Mouse (Mus musculus): ENCODE results near the gene Faap20. TPM values are rescaled to one million over a fixed set of nuclear protein-coding genes. Genes with fewer than 3 reads are reported as not detected.

Gene Faap20
- total and polyA plus RNA-seq, 3 experiments = 31.0 to 45.0 (median 36.4) TPM

- no peak overlapping the region for H3K4me3 ChIP-seq (replicated peaks in 1 of 3; ENCODE audit: low read depth in 2 of 3, low read length in 2 of 3, poor library complexity in 1 of 3)
- H3K27me3 ChIP-seq (replicated peaks) = no peaks in the 10 kb centered on the region
- DNase-seq (ENCODE audit: extremely low read depth) = no peak
- no peak for TF ChIP-seq CTCF (conservative IDR thresholded peaks at IDR 0.05 in 1 of 2, IDR thresholded peaks at IDR 0.05 in 1 of 2; ENCODE audit: low read depth in 2 of 2, low read length in 2 of 2)
- no peak for TF ChIP-seq TBP (conservative IDR thresholded peaks at IDR 0.05; ENCODE audit: low read depth, low read length)
- no peak for TF ChIP-seq JUND (conservative IDR thresholded peaks at IDR 0.05; ENCODE audit: low read depth, low read length)
- no peak for TF ChIP-seq IRF4 (IDR thresholded peaks at IDR 0.05; ENCODE audit: low read depth, low read length)
- H3K27ac ChIP-seq (ENCODE audit: insufficient read depth, low read depth) = no peak overlapping the region
- no peak overlapping the region for H3K9ac ChIP-seq (ENCODE audit: insufficient read depth, low read depth)
- H3K4me2 ChIP-seq (ENCODE audit: insufficient read depth, low read depth, poor library complexity, severe bottlenecking) = no peak overlapping the region
- peaks cover 95% of the 10 kb centered on the region for H3K79me2 ChIP-seq (replicated peaks; ENCODE audit: control insufficient read depth, extremely low read depth, insufficient read depth, poor library complexity, severe bottlenecking)
- H3K36me3 ChIP-seq (replicated peaks in 1 of 2; ENCODE audit: control insufficient read depth in 1 of 2, insufficient read depth in 1 of 2, low read length in 1 of 2) = peaks cover 17 to 82% of the 10 kb centered on the region in 2 experiments
- H3K4me1 ChIP-seq (ENCODE audit: control insufficient read depth in 1 of 2, insufficient read depth in 2 of 2) = peaks cover 32 to 85% of the 10 kb centered on the region in 2 experiments
- no peaks in the 10 kb centered on the region for H3K9me3 ChIP-seq (replicated peaks; ENCODE audit: low read length)
- dilution Hi-C loops (cut with MboI; ENCODE audit: extremely low pct_ligation_motif_present, extremely low pct_unique_long_range_greater_than_20kb, low sequenced_read_pairs) = no loop called here
- in situ Hi-C loops (cut with MboI; ENCODE audit: low pct_ligation_motif_present, low pct_unique_long_range_greater_than_20kb, low sequenced_read_pairs) = no loop called here
Measured at GRCm38 (mm10) chr4:155209079-155209478, 40.5 kb upstream of the Faap20 start.

GRCm38 (mm10) chr4:155209494-155209893 lies 40.1 kb upstream of the Faap20 start:
- Histone ChIP-seq H3K9ac (ENCODE audit: insufficient read depth, low read depth) (no peak overlapping the region), H3K4me3 (replicated peaks in 1 of 3; ENCODE audit: low read depth in 2 of 3, low read length in 2 of 3, poor library complexity in 1 of 3) (no peak overlapping the region), H3K36me3 (replicated peaks in 1 of 2; ENCODE audit: control insufficient read depth in 1 of 2, insufficient read depth in 1 of 2, low read length in 1 of 2) (peaks cover 17 to 82% of the 10 kb centered on the region in 2 experiments), H3K27me3 (replicated peaks) (no peaks in the 10 kb centered on the region), H3K4me1 (ENCODE audit: control insufficient read depth in 1 of 2, insufficient read depth in 2 of 2) (peaks cover 33 to 85% of the 10 kb centered on the region in 2 experiments), H3K27ac (ENCODE audit: insufficient read depth, low read depth) (no peak overlapping the region), H3K79me2 (replicated peaks; ENCODE audit: control insufficient read depth, extremely low read depth, insufficient read depth, poor library complexity, severe bottlenecking) (peaks cover 95% of the 10 kb centered on the region), H3K9me3 (replicated peaks; ENCODE audit: low read length) (no peaks in the 10 kb centered on the region), H3K4me2 (ENCODE audit: insufficient read depth, low read depth, poor library complexity, severe bottlenecking) (no peak overlapping the region)
- TF ChIP-seq TBP (conservative IDR thresholded peaks at IDR 0.05; ENCODE audit: low read depth, low read length) (no peak), IRF4 (IDR thresholded peaks at IDR 0.05; ENCODE audit: low read depth, low read length) (no peak), HCFC1 (IDR thresholded peaks at IDR 0.05; ENCODE audit: low read depth, low read length) (no peak), USF2 (conservative IDR thresholded peaks at IDR 0.05; ENCODE audit: low read depth, low read length) (no peak), USF1 (IDR thresholded peaks at IDR 0.05; ENCODE audit: low read depth, low read length) (no peak), ZKSCAN1 (IDR thresholded peaks at IDR 0.05; ENCODE audit: borderline replicate concordance, low read depth, low read length) (no peak), TCF12 (IDR thresholded peaks at IDR 0.05; ENCODE audit: low read depth, low read length) (no peak)
- no peak for DNase-seq (ENCODE audit: extremely low read depth)
- dilution Hi-C loops (cut with MboI; ENCODE audit: extremely low pct_ligation_motif_present, extremely low pct_unique_long_range_greater_than_20kb, low sequenced_read_pairs) = no loop called here
- in situ Hi-C loops (cut with MboI; ENCODE audit: low pct_ligation_motif_present, low pct_unique_long_range_greater_than_20kb, low sequenced_read_pairs) = no loop called here

- Histone ChIP-seq H3K27me3 (replicated peaks) (no peaks in the 10 kb centered on the region), H3K79me2 (replicated peaks; ENCODE audit: control insufficient read depth, extremely low read depth, insufficient read depth, poor library complexity, severe bottlenecking) (peaks cover 98% of the 10 kb centered on the region), H3K9ac (ENCODE audit: insufficient read depth, low read depth) (no peak overlapping the region), H3K27ac (ENCODE audit: insufficient read depth, low read depth) (no peak overlapping the region), H3K4me3 (replicated peaks in 1 of 3; ENCODE audit: low read depth in 2 of 3, low read length in 2 of 3, poor library complexity in 1 of 3) (no peak overlapping the region), H3K9me3 (replicated peaks; ENCODE audit: low read length) (no peaks in the 10 kb centered on the region), H3K4me2 (ENCODE audit: insufficient read depth, low read depth, poor library complexity, severe bottlenecking) (no peak overlapping the region), H3K36me3 (replicated peaks in 1 of 2; ENCODE audit: control insufficient read depth in 1 of 2, insufficient read depth in 1 of 2, low read length in 1 of 2) (peaks cover 19 to 93% of the 10 kb centered on the region in 2 experiments), H3K4me1 (ENCODE audit: control insufficient read depth in 1 of 2, insufficient read depth in 2 of 2) (peaks cover 51 to 85% of the 10 kb centered on the region in 2 experiments)
- in situ Hi-C loops (cut with MboI; ENCODE audit: low pct_ligation_motif_present, low pct_unique_long_range_greater_than_20kb, low sequenced_read_pairs) = no loop called here
- DNase-seq (ENCODE audit: extremely low read depth) = no peak
- TF ChIP-seq RAD21 (IDR thresholded peaks at IDR 0.05; ENCODE audit: low read depth, low read length) (no peak), USF1 (IDR thresholded peaks at IDR 0.05; ENCODE audit: low read depth, low read length) (no peak), SIN3A (IDR thresholded peaks at IDR 0.05; ENCODE audit: low read length) (no peak), ZC3H11A (IDR thresholded peaks at IDR 0.05; ENCODE audit: low read depth, low read length) (no peak), BHLHE40 (IDR thresholded peaks at IDR 0.05; ENCODE audit: low read depth, low read length) (no peak), IRF4 (IDR thresholded peaks at IDR 0.05; ENCODE audit: low read depth, low read length) (no peak), ETS1 (conservative IDR thresholded peaks at IDR 0.05; ENCODE audit: low read depth, low read length) (no peak), PAX5 (IDR thresholded peaks at IDR 0.05; ENCODE audit: low read length) (no peak), MAZ (IDR thresholded peaks at IDR 0.05; ENCODE audit: low read depth, low read length) (no peak), RCOR1 (conservative IDR thresholded peaks at IDR 0.05; ENCODE audit: low read depth, low read length) (no peak), KAT2A (IDR thresholded peaks at IDR 0.05; ENCODE audit: insufficient replicate concordance, low read length) (no peak), ELF1 (IDR thresholded peaks at IDR 0.05; ENCODE audit: low read depth, low read length) (no peak), CTCF (conservative IDR thresholded peaks at IDR 0.05 in 1 of 2, IDR thresholded peaks at IDR 0.05 in 1 of 2; ENCODE audit: low read depth in 2 of 2, low read length in 2 of 2) (no peak), UBTF (IDR thresholded peaks at IDR 0.05; ENCODE audit: low read depth, low read length) (no peak), POLR2A (IDR thresholded peaks at IDR 0.05; ENCODE audit: low read depth, low read length) (no peak), NELFE (IDR thresholded peaks at IDR 0.05; ENCODE audit: low read depth, low read length) (no peak), ZNF384 (IDR thresholded peaks at IDR 0.05; ENCODE audit: low read depth, low read length) (no peak), CHD2 (IDR thresholded peaks at IDR 0.05; ENCODE audit: low read length) (no peak)
- dilution Hi-C loops (cut with MboI; ENCODE audit: extremely low pct_ligation_motif_present, extremely low pct_unique_long_range_greater_than_20kb, low sequenced_read_pairs) = no loop called here
Measured at GRCm38 (mm10) chr4:155213052-155213751, 36.4 kb upstream of the Faap20 start.
